Mouse (Mus musculus) cerebellum, adult 11 months (tissue): ENCODE results near the gene Dqx1.

Experiments used
- DNase-seq: peaks from one replicate; pipeline ENCODE4 v3.0.0; 2022

The Dqx1 gene

GRCm38 (mm10) chr6:83057790-83058189 is at the start of gene Dqx1:
Dqx1 (plus strand) TSS chr6:83057844.
- no peak for DNase-seq

- no peak for DNase-seq
Observed at GRCm38 (mm10) chr6:83008659-83009058, 49.0 kb upstream of the Dqx1 start.

GRCm38 (mm10) chr6:83010010-83010409 is 47.6 kb upstream of the Dqx1 start:
- no peak for DNase-seq

GRCm38 (mm10) chr6:83011255-83011654 is 46.4 kb upstream of the Dqx1 start:
- DNase-seq, result no peak

GRCm38 (mm10) chr6:83011756-83012155 is 45.9 kb upstream of the Dqx1 start:
- no peak for DNase-seq

- no peak for DNase-seq
Observed at GRCm38 (mm10) chr6:83013444-83013843, 44.2 kb upstream of the Dqx1 start.

GRCm38 (mm10) chr6:83014482-83015466 is 42.9 kb upstream of the Dqx1 start:
- DNase-seq, result no peak

- no peak for DNase-seq
Observed at GRCm38 (mm10) chr6:83015749-83016148, 41.9 kb upstream of the Dqx1 start.

GRCm38 (mm10) chr6:83017190-83017589 is 40.5 kb upstream of the Dqx1 start:
- DNase-seq, result no peak

GRCm38 (mm10) chr6:83019044-83019443 is 38.6 kb upstream of the Dqx1 start:
- DNase-seq, result no peak

GRCm38 (mm10) chr6:83020121-83020520 is 37.5 kb upstream of the Dqx1 start:
- DNase-seq, result no peak

GRCm38 (mm10) chr6:83020836-83021593 is 36.6 kb upstream of the Dqx1 start:
- no peak for DNase-seq

- DNase-seq, result no peak
Observed at GRCm38 (mm10) chr6:83023008-83023407, 34.6 kb upstream of the Dqx1 start.

- no peak for DNase-seq
Observed at GRCm38 (mm10) chr6:83023786-83024185, 33.9 kb upstream of the Dqx1 start.

- no peak for DNase-seq
Observed at GRCm38 (mm10) chr6:83024421-83024820, 33.2 kb upstream of the Dqx1 start.

- DNase-seq, result no peak
Observed at GRCm38 (mm10) chr6:83025221-83025620, 32.4 kb upstream of the Dqx1 start.

GRCm38 (mm10) chr6:83027293-83027692 is 30.4 kb upstream of the Dqx1 start:
- no peak for DNase-seq

GRCm38 (mm10) chr6:83027706-83028105 is 29.9 kb upstream of the Dqx1 start:
- no peak for DNase-seq

- no peak for DNase-seq
Observed at GRCm38 (mm10) chr6:83029777-83030176, 27.9 kb upstream of the Dqx1 start.

- no peak for DNase-seq
Observed at GRCm38 (mm10) chr6:83031111-83031510, 26.5 kb upstream of the Dqx1 start.

- no peak for DNase-seq
Observed at GRCm38 (mm10) chr6:83031921-83032590, 25.6 kb upstream of the Dqx1 start.

- no peak for DNase-seq
Observed at GRCm38 (mm10) chr6:83032769-83033191, 24.9 kb upstream of the Dqx1 start.
